Mouse (Mus musculus) bone marrow, adult 2 months (tissue): ENCODE results near the gene Med13l.

ENCODE experiments used
- CTCF ChIP-seq: fragments of 200-500 bp; IDR thresholded peaks from 2 replicates; pipeline ENCODE4 v1.5.1; 2011; ENCODE audit warnings: low read length, control low read depth; ENCODE audit not compliant: control insufficient read depth, insufficient read depth
- POLR2A ChIP-seq: fragments of 200-500 bp; IDR thresholded peaks from 2 replicates; pipeline ENCODE4 v1.6.1; 2011; ENCODE audit warnings: low read depth, mild to moderate bottlenecking, control low read depth, low read length, borderline replicate concordance; ENCODE audit not compliant: control insufficient read depth

GRCm38 (mm10) chr5:118638534-118639109 is 78.1 kb downstream of the Med13l start:
- TF ChIP-seq POLR2A = no peak
- TF ChIP-seq CTCF = no peak
